Mouse (Mus musculus) megakaryocyte, embryonic 14.5 days (primary cell): ENCODE data around the gene Tgfbr3. TPM values are rescaled to one million over a fixed set of nuclear protein-coding genes. Genes with fewer than 3 reads are reported as not detected.

Experiments used
- H3K27me3 ChIP-seq: replicated peaks from 2 replicates; pipeline ENCODE3; 2012; ENCODE audit warnings: inconsistent platforms
- H3K36me3 ChIP-seq: replicated peaks from 2 replicates; pipeline ENCODE3; 2012; ENCODE audit warnings: low read length, inconsistent platforms, mixed read lengths
- H3K4me1 ChIP-seq: 2 replicates; pipeline ENCODE4 v1.6.1; 2012; ENCODE audit warnings: inconsistent platforms
- H3K4me3 ChIP-seq: replicated peaks from 2 replicates; pipeline ENCODE3; 2012; ENCODE audit warnings: moderate library complexity, mild to moderate bottlenecking, inconsistent platforms
- H3K9me3 ChIP-seq: 2 replicates; pipeline ENCODE4 v1.6.1; 2012; ENCODE audit warnings: inconsistent platforms
- FLI1 ChIP-seq: IDR thresholded peaks from 2 replicates; pipeline ENCODE4 v1.6.1; 2012; ENCODE audit warnings: low read length, inconsistent platforms, mixed read lengths
- GATA1 ChIP-seq: IDR thresholded peaks from 3 replicates; pipeline ENCODE4 v1.6.1; 2012; ENCODE audit warnings: mixed read lengths, low read length, inconsistent platforms, borderline replicate concordance
- polyA plus RNA-seq: library from polyadenylated mRNA; stranded (reverse); fragments of >175 nt; gene quantifications from 2 replicates; pipeline ENCODE4 v1.2.3, GENCODE M21; 2012; ENCODE audit warnings: low replicate concordance; ENCODE audit not compliant: insufficient read depth

Gene Tgfbr3
- polyA plus RNA-seq, 1 experiment = not detected

GRCm38 (mm10) chr5:107282561-107283307 is 6.7 kb downstream of the Tgfbr3 start:
- Histone ChIP-seq H3K4me1 (no peaks in the 10 kb centered on the region), H3K36me3 (no peaks in the 10 kb centered on the region), H3K4me3 (no peak overlapping the region), H3K9me3 (peaks cover 22% of the 10 kb centered on the region), H3K27me3 (peaks cover 7% of the 10 kb centered on the region)
- TF ChIP-seq GATA1 (no peak), FLI1 (no peak)

- H3K27me3 ChIP-seq = peaks cover 6% of the 10 kb centered on the region
- no peak for TF ChIP-seq GATA1
- no peak for TF ChIP-seq FLI1
- no peaks in the 10 kb centered on the region for H3K36me3 ChIP-seq
- no peaks in the 10 kb centered on the region for H3K4me1 ChIP-seq
- H3K4me3 ChIP-seq = no peak overlapping the region
- H3K9me3 ChIP-seq = peaks cover 22% of the 10 kb centered on the region
These were observed 10.2 kb downstream of the Tgfbr3 start for GRCm38 (mm10) chr5:107279263-107279662.

GRCm38 (mm10) chr5:107276186-107276585 is 13.2 kb downstream of the Tgfbr3 start:
- Histone ChIP-seq H3K9me3 (peaks cover 20% of the 10 kb centered on the region), H3K36me3 (no peaks in the 10 kb centered on the region), H3K4me1 (no peaks in the 10 kb centered on the region), H3K27me3 (no peaks in the 10 kb centered on the region), H3K4me3 (no peak overlapping the region)
- TF ChIP-seq GATA1 = no peak
- TF ChIP-seq FLI1 = no peak

GRCm38 (mm10) chr5:107272252-107273028 is 17.0 kb downstream of the Tgfbr3 start:
- Histone ChIP-seq H3K4me3 (no peak overlapping the region), H3K4me1 (no peaks in the 10 kb centered on the region), H3K27me3 (no peaks in the 10 kb centered on the region), H3K36me3 (no peaks in the 10 kb centered on the region), H3K9me3 (no peaks in the 10 kb centered on the region)
- TF ChIP-seq GATA1 (no peak), FLI1 (no peak)

GRCm38 (mm10) chr5:107269006-107269328 is 20.5 kb downstream of the Tgfbr3 start:
- Histone ChIP-seq H3K36me3 (no peaks in the 10 kb centered on the region), H3K9me3 (no peaks in the 10 kb centered on the region), H3K4me3 (no peak overlapping the region), H3K4me1 (peaks cover 8% of the 10 kb centered on the region), H3K27me3 (peaks cover 2% of the 10 kb centered on the region)
- TF ChIP-seq FLI1 = no peak
- no peak for TF ChIP-seq GATA1

- peaks cover 2% of the 10 kb centered on the region for H3K27me3 ChIP-seq
- no peaks in the 10 kb centered on the region for H3K36me3 ChIP-seq
- H3K4me1 ChIP-seq = peaks cover 8% of the 10 kb centered on the region
- H3K9me3 ChIP-seq = no peaks in the 10 kb centered on the region
- TF ChIP-seq GATA1 (no peak), FLI1 (no peak)
- no peak overlapping the region for H3K4me3 ChIP-seq
These were observed 21.1 kb downstream of the Tgfbr3 start for GRCm38 (mm10) chr5:107268121-107269005.

- Histone ChIP-seq H3K9me3 (no peaks in the 10 kb centered on the region), H3K4me1 (peaks cover 8% of the 10 kb centered on the region), H3K4me3 (no peak overlapping the region), H3K27me3 (peaks cover 2% of the 10 kb centered on the region), H3K36me3 (no peaks in the 10 kb centered on the region)
- no peak for TF ChIP-seq GATA1
- no peak for TF ChIP-seq FLI1
These were observed 22.9 kb downstream of the Tgfbr3 start for GRCm38 (mm10) chr5:107266566-107266965.

GRCm38 (mm10) chr5:107264426-107265360 is 24.7 kb downstream of the Tgfbr3 start:
- peaks cover 8% of the 10 kb centered on the region for H3K4me1 ChIP-seq
- H3K36me3 ChIP-seq = no peaks in the 10 kb centered on the region
- TF ChIP-seq FLI1 (no peak), GATA1 (no peak)
- no peak overlapping the region for H3K4me3 ChIP-seq
- peaks cover 2% of the 10 kb centered on the region for H3K27me3 ChIP-seq
- no peaks in the 10 kb centered on the region for H3K9me3 ChIP-seq

- TF ChIP-seq FLI1 (no peak), GATA1 (no peak)
- peaks cover 2% of the 10 kb centered on the region for H3K27me3 ChIP-seq
- H3K4me3 ChIP-seq = no peak overlapping the region
- 0 out of 2 replicates have a peak, but pooled peaks cover 3% of the 10 kb centered on the region for H3K9me3 ChIP-seq
- H3K36me3 ChIP-seq = no peaks in the 10 kb centered on the region
- H3K4me1 ChIP-seq = peaks cover 8% of the 10 kb centered on the region
These were observed 25.6 kb downstream of the Tgfbr3 start for GRCm38 (mm10) chr5:107263836-107264235.
